Mouse (Mus musculus) spleen, adult 18-20 months (tissue): ENCODE results near the gene Slc6a6.

Experiments
- DNase-seq, 2 experiments: peaks; one replicate each; pipeline ENCODE4 v3.0.0; 2022; ENCODE audit warnings: mixed read lengths in 2 of 2

Gene Slc6a6

DNA sequence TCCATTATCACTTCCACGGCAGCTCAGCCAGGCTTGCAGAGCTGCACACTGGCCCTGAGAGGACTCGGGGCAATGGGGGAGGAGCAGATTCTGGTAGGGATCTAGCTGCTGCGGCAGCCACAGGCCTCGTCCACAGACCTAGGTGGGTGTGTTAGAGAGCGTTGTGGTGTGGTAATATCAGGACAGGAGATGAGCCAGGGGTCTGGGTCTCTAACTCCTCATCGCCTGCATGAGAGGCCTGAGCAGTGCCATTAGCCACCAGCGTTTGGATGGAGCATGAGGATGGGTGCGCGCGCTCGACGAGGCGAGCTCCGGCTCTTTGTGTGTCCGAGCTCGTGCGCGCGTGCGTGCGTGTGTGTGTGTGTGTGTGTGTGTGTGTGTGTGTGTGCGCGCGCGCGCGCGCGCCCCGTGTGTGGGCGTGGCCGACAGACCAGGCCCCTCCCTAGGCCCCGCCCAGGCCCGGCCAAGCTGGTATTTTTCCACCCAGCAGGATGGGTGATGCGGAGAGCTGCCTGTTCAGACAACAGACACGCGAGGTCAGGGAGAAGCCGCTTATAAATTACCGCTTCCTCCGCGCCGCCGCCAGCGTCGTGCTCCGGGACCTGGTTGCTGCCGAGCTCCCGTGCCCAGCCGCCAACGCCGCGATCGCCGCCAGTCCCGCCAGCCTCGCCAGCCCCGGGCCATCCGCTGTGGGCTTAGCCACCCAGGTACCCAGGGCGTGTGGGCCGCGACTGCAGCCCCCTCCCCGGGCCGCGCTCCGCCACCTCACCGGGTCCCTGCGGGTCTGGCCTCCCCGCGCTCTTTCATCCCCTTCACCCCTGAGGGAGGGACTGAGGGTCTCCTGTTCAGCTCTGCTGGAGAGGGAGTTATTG is at the start of gene Slc6a6:
Gene Slc6a6 (plus strand): TSS at position 452 of the 872 bp plus-strand sequence.
- peak; percentile 88 to 93 for DNase-seq

DNA sequence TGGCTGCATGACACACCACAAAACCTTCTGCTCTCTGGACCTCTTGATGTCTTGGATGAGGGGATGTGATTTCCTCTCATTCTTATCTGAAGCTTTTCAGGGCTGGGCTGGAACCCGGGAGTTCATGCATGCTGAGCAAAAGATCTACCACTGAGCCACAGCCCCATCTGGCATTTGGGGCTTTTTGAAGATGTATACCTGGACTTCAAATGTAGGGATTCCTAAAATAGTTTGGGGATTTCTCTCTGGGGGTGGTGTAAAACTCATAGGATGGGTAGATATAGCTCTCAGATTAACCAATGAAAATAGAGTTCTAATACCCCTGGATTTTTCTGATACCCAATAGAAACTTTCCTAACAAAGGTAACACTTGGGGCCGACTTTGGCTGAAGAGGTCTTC is 49.4 kb upstream of the Slc6a6 start:
- DNase-seq: no peak

DNA sequence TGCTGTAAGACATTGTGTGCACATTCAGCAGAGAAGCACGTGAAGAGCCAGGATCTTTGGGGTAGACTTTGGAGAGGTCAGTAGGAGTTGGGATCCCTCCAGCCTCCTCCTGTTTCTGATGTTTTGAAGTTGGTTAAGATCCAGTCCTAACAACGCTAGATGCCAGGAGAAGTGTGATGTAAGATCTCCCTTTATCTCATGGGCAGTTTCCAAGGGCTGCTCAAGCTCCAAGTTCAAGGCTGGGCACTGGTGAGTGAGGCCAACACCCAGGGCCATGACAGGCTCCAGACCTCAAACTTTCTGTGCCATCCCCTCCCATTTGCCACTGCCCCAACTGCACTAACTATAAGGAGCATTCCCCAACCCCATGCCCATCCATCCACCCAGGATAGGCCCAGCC is 49.0 kb upstream of the Slc6a6 start:
- DNase-seq: no peak

DNA sequence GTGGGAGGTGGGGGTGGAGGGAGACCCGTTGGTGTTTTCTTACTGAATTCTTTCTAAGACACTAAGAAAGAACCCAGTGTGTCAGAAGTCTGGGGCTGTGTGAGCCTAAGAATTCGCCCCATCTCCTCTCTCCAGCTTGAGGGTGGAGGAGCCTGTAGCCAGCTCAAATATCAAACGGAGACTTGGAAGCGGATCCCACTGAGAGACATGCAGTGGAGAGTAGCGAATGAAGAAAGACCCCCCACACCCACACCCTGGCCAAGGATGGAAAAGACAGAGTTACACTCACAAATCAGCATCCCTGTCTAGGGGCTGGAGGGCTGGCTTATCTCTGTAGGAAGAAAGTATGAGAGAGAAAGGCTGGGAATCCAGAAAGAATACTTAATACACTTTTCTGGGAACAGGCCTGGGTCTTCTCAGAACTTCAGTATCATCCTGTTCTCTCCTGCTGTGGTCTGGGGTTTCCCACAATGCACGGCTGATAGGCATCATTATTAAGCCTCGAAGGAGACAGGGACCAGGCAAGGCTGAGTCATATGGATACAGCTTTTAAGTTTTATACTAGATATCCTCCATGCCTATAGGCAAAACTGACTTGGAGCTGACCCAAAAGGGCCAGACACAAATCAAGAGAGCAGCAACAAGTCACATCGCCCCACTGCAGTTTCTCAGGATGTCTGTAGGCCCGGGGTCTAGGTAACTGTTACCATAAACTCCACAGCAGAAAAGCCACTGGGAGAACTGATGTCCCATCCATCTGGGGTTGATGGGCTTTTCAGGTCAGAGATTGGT is 45.5 kb upstream of the Slc6a6 start:
- DNase-seq: no peak

DNA sequence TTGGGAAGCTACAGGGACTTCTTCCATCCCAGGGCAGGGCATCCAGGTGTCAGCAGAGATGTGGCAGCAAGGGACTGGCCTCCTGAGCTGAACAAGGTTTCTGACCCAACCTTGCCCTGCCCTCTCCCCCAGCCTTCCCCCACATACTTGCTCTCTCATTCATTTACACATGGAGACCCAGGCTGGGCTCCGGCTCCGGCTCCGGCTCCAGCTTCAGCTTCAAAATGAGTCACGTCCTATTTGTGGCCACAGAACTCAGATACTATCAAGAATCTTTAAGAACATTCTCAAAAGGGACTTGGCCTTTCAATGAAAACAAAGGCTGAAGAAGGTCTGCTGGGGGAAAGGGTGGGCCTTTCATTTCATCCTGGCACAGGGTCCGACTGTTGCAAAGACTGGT is 40.8 kb upstream of the Slc6a6 start:
- DNase-seq: no peak

DNA sequence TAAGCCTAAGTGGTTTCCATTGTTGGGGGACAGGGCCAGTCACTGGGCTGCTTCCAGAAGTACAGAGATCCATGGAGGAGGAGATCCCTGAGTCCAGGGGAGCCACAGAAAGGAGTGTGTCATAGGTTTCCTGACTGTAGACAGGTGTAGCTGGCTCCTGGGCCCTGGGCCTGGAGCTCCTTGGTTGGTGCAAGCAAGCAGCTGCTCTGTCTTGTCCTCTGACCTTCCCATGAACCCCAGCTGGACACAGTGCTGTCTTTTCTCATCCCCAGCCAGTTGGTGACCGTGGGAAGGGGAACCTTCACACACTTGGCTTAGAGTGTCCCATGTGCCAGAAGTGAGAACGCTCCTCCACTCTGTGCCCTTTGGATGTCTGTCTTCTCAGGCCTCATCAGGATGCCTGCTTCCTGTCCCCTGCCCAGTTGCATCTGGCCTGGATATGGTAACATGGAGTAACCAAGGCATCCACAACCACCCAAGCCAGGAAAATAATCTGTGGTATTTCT is 40.4 kb upstream of the Slc6a6 start:
- no peak for DNase-seq

- no peak for DNase-seq
Observed at GRCm38 (mm10) chr6:91646019-91646418, 37.8 kb upstream of the Slc6a6 start.

- DNase-seq: no peak
Observed at GRCm38 (mm10) chr6:91646822-91647221, 37.0 kb upstream of the Slc6a6 start.

GRCm38 (mm10) chr6:91647385-91647791 is 36.5 kb upstream of the Slc6a6 start:
- DNase-seq: no peak

DNA sequence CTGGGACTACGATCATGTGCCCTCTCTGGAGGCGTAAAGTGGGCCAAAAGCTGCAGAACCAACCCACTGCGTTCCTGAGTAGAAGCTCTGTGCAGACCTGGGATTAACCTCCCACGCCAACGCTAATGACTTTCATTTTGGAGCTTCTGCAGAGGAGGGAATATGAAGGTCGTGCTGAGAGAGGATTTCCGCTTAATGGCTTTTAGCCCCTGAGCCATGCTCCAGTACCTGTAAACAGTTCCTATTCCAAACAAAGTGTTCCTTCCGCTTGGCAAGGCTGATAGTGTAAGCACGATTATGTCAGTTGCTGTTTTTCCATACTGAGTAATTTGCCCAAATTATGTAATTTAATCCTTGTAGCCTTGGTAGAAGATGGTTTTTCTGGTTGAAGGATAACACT is 33.6 kb upstream of the Slc6a6 start:
- no peak for DNase-seq

DNA sequence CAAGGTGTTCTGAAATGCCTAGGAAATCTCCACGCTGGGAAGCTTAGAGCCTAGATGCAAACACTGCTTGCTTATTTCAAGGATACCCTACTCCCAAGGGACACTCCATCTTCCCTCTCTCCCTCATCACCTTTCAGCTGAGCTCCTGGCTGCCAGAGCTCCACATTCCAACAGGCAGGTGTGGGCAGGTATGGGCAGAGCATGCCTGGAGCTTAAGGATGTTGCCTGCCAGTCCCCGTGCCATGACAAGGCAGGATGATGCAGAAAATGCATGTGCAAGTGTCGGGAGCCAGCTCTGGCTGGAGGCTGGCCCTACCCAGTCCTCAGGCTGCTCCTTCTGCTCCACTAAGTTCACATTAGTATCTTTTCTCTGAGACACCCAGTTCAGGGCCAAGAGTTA is 31.6 kb upstream of the Slc6a6 start:
- DNase-seq: no peak

DNA sequence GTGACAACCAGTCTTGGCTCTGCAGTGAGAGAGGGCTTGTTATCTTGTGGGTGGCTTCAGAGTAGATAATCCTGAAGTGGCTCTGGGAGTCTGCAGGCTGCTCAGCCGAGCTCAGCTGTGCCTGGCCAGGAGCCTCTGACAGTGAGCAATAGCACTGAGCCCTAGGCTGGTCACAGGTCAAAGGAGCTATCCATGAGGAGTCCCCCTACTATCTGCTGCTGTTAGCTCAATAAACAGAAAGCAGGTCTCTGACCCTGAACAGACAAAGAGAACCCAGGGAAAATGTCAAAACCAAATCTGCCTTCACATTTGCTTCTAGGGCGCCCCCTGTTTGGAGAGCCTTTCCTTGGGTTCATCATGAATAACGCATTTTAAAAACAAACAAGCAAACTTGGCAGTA is 28.6 kb upstream of the Slc6a6 start:
- DNase-seq: no peak

- DNase-seq: no peak
Observed at GRCm38 (mm10) chr6:91655874-91656433, 27.9 kb upstream of the Slc6a6 start.

DNA sequence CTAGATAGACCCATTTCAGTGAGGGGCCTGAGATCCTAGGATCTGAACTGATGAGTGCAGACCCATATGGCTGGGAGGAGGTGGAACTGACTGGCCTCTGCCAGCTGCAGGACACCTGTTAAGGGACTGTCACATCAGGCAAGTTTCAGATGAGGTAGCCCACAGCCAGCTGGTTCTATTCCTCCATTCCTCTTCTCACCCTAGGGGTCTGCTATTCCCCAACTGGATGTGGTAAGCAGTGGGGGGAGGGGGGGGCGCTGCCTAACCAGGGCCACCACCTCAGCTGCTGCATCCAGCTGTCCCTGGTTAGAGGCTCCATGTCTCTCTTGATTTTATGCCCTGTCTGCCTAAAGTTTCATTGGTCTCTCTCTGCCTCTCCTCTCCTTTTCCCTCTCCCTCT is 25.6 kb upstream of the Slc6a6 start:
- no peak for DNase-seq

- DNase-seq: peak in 1 of 2 experiments; percentile 9
Observed at GRCm38 (mm10) chr6:91659841-91660509, 23.9 kb upstream of the Slc6a6 start.

- DNase-seq: no peak
Observed at GRCm38 (mm10) chr6:91662301-91662700, 21.6 kb upstream of the Slc6a6 start.

- DNase-seq: no peak
Observed at GRCm38 (mm10) chr6:91663616-91664015, 20.2 kb upstream of the Slc6a6 start.

GRCm38 (mm10) chr6:91665267-91665666 is 18.6 kb upstream of the Slc6a6 start:
- no peak for DNase-seq

DNA sequence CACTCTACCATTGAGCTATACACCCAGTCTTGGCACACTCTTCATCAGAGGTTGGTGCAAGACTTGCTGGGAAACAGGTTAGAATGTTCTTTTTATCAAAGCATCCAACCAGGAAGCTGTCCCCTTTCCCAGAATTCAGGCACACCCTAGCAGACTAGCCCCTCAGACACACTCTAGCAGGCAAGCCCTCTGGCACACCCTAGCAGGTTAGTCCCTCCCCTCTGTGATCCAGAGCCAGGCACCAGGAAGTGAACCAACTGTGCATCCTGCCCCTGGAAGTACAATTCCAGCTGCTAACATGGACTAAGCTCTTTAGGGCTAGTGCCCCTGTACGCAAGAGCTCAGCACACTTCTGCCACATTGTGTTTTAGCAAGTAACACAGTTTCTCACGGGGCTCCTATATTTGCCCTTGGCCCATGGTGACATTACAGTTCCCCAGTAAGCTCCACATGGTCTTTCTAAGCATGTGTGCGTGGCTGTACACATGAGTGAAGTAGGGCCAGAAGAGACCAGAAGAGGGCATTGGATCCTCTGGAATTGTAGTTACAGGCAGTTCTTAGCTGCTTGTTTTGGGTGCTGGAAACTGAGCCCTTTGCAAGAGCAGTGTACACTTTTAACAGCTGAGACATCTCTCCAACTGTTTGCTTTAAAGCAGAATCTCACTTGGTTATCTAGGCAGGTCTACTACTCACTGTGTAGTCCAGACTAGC is 17.7 kb upstream of the Slc6a6 start:
- no peak for DNase-seq

GRCm38 (mm10) chr6:91667141-91667540 is 16.7 kb upstream of the Slc6a6 start:
- no peak for DNase-seq

- DNase-seq: no peak
Observed at GRCm38 (mm10) chr6:91668276-91668675, 15.6 kb upstream of the Slc6a6 start.

DNA sequence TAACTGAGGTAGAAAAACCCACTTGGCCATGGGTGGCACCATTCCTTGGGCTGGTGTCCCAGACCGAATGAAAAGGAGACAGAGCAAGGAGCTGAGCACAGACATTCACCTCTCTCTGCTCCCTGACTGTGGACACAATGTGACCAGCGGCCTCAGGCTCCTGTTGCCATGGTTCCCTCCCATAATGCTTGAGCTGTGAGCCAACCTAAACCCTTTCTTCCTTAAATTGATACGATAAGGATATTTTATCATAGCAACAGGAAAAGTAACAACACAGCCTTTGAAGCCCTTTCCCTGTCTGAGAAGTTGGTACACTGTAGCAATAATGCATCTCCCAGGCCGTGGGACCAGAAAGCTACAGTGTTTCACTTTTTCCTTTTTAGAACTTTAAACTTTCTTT is 14.6 kb upstream of the Slc6a6 start:
- DNase-seq: no peak
